Mouse (Mus musculus) cerebellum, postnatal 25 days (tissue): Measurements from ENCODE around the gene Tmed2.
"Not testable (repeated sequence)": the region's sequence is repeated elsewhere in the genome, so short reads cannot be mapped to it uniquely, and the experiment has no call there.

Source experiments
- DNase-seq, 2 experiments: peaks; one replicate each; pipeline ENCODE4 v3.0.0; 2021; ENCODE audit warnings: mixed read lengths in 2 of 2

Gene Tmed2

DNA sequence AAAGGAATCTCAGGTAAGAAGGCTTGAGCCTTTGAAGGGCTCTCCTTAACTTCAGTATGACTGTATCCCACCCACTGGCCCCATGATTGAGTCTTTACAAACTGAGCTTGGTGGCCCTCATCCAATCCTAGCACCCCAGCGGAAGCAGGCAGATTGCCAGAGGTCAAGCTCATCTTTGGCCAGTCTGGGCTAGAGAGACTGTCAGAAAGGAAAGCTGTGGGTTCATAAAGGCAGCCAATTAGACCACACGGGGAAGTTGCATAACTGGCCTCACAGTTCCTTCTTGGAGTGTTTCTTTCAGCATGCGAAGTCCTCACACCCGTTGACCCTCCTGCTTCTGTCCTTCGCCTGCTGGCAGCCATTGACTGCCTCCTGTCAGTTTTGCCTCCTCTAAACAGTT is 42.0 kb downstream of the Tmed2 start:
- no peak for DNase-seq

DNA sequence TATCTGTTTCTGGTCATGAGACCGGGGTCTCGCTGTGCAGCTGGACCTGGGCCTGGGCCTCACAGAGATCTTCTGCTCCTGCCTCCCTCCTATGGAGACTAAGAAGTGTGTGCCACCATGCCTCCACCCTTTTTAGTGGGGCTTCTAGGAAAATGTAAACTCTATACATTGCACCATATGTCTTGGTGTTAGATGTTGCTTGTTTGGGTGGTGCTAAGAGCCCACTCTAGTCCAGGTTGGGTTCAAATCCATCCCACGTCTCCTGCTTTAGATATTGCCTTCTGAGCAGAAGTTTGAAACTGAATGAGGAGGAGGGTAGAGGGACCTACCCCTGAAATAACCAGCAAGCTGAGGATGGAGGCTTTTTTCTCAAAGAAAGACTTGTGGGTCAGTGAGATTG is 52.3 kb downstream of the Tmed2 start:
- no peak for DNase-seq

DNA sequence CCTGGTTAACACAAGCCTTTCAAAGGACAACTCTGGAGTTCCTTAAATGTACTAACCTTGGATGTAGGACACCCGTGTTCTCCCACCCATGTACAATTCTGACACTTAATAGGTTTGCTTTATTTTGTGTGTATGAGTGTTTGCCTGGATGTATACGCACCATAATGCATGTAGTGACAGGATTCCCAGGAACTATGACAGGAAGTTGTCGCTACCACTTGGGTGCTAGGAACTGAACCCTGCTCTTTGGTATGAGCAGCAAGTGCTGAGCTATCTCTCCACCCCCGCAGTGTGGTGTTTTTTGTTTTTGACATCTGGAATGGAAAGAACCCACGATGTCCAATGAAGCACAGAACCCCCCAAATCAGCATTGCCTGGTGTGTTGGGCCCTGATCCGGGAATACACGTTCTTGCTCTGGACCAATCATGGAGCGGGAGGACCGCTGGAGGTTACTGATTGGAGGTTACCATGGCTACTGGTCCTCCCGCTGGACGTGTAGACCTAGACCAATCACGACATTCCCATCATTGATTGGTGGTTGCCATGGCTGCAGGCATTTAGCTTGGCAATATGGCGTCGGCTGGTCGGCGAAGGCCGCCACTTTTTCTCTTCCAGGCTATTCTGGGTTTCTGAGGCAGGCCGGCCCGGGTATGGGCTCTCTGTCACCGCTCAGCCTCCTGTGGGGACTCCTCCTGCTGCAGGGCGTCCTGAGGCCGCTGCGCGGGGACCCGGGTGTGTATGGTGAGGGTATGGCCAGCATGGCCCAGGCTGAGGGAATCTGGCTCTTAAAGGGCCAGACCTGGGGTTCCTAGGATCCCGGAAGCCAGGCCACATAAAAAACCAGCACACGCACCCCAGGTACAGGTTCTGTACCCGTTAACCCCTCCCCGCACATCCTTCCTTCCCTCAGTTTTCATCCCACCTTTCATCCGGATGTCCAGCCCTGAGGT is 58.0 kb downstream of the Tmed2 start:
- peak; percentile 90 to 93 for DNase-seq

DNA sequence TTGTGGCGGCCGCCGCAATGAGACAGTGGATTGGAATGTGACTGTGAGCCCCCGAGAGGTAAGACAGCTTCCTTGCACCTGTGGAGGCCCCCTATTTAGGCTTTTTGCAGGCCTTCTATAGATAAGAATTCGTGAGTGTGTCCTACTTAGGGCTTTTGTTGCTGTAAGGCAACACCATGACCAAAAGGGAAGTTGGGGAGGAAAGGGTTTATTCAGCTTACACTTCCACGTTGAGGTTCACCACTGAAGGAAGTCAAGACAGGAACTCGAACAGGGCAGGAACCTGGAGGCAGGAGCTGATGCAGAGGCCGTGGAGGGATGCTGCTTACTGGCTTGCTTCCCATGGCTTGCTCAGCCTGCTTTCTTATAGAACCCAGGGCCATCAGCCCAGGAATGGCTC is 59.2 kb downstream of the Tmed2 start:
- not testable (repeated sequence) for DNase-seq
